Mouse (Mus musculus) liver, adult 2 months (tissue): ENCODE measurements around the gene Mrps26. TPM values are rescaled to one million over a fixed set of nuclear protein-coding genes. Genes with fewer than 3 reads are reported as not detected.
A peak's percentile ranks its signal among the peaks of the same experiment; 100 is the strongest.

Experiments
- DNase-seq: peaks from one replicate; pipeline ENCODE4 v3.0.0-alpha.2; 2011; ENCODE audit warnings: low read depth, low spot score; ENCODE audit errors: extremely low read depth
- H3K27ac ChIP-seq: fragments of 200-500 bp; replicated peaks from 2 replicates; pipeline ENCODE4 v1.5.1; 2012; ENCODE audit warnings: low read depth, mild to moderate bottlenecking, control low read depth, inconsistent platforms, low read length; ENCODE audit not compliant: insufficient read depth
- H3K27me3 ChIP-seq: fragments of 200-500 bp; 2 replicates; pipeline ENCODE4 v1.6.1; 2012; ENCODE audit warnings: mild to moderate bottlenecking, moderate library complexity, low read length, inconsistent platforms; ENCODE audit not compliant: control insufficient read depth, insufficient read depth
- H3K36me3 ChIP-seq: fragments of 200-500 bp; 2 replicates; pipeline ENCODE4 v1.6.1; 2012; ENCODE audit warnings: low read length, inconsistent platforms; ENCODE audit not compliant: control insufficient read depth, insufficient read depth
- H3K4me1 ChIP-seq: fragments of 200-500 bp; 2 replicates; pipeline ENCODE4 v1.6.1; 2011; ENCODE audit warnings: low read length; ENCODE audit not compliant: control insufficient read depth, insufficient read depth
- H3K4me3 ChIP-seq: fragments of 200-500 bp; 2 replicates; pipeline ENCODE4 v1.5.1; 2011; ENCODE audit warnings: low read depth, mild to moderate bottlenecking, control low read depth, low read length, moderate library complexity; ENCODE audit not compliant: insufficient read depth
- H3K79me2 ChIP-seq: fragments of 200-500 bp; 2 replicates; pipeline ENCODE4 v1.6.1; 2012; ENCODE audit warnings: inconsistent platforms, mild to moderate bottlenecking, low read length, moderate library complexity; ENCODE audit not compliant: control insufficient read depth, insufficient read depth
- H3K9ac ChIP-seq: fragments of 200-500 bp; 2 replicates; pipeline ENCODE4 v1.6.1; 2012; ENCODE audit warnings: low read depth, mild to moderate bottlenecking, control low read depth, inconsistent platforms, low read length
- CTCF ChIP-seq: fragments of 200-500 bp; IDR thresholded peaks from 2 replicates; pipeline ENCODE4 v1.5.1; 2011; ENCODE audit warnings: low read depth, low read length, control low read depth
- POLR2A ChIP-seq: fragments of 200-500 bp; IDR thresholded peaks from 2 replicates; pipeline ENCODE4 v1.6.1; 2011; ENCODE audit warnings: low read length, control low read depth; ENCODE audit not compliant: insufficient read depth; ENCODE audit errors: extremely low read depth
- WGBS: fragments of 180-500 bp; shearing (Covaris S2); methylation state at CpG from one replicate; pipeline ENCODE4 v1.1.7; 2018; 5-methylcytosine and 5-hydroxymethylcytosine counted together
- polyA plus RNA-seq: library from polyadenylated mRNA; depleted of rRNA; stranded (reverse); fragments of >200 nt; gene quantifications from 2 replicates; pipeline ENCODE4 v1.2.3, GENCODE M21; 2012
- total RNA-seq: library from RNA; depleted of rRNA; stranded (reverse); fragments of >200 nt; gene quantifications from 2 replicates; pipeline ENCODE4 v1.2.3, GENCODE M21; 2014

The Mrps26 gene
- total and polyA plus RNA-seq, 2 experiments: 10.9 to 38.4 TPM

GRCm38 (mm10) chr2:130577021-130577420 is 13.5 kb downstream of the Mrps26 start:
- Histone ChIP-seq H3K4me3 (no peak overlapping the region), H3K79me2 (no peaks in the 10 kb centered on the region), H3K4me1 (peaks cover 6% of the 10 kb centered on the region), H3K36me3 (no peaks in the 10 kb centered on the region), H3K9ac (no peak overlapping the region), H3K27ac (no peak overlapping the region), H3K27me3 (peaks cover 13% of the 10 kb centered on the region)
- no peak for TF ChIP-seq CTCF
- TF ChIP-seq POLR2A: no peak
- no peak for DNase-seq
- whole genome bisulfite sequencing: 20% methylated on average over 9 of the region's 9 CpGs

GRCm38 (mm10) chr2:130577632-130578031 is 14.1 kb downstream of the Mrps26 start:
- H3K36me3 ChIP-seq: no peaks in the 10 kb centered on the region
- DNase-seq: peak; percentile 91
- H3K9ac ChIP-seq: 0 out of 2 replicates have a peak overlapping the region, but pooled peaks have one; percentile 48
- H3K27ac ChIP-seq: no peak overlapping the region
- H3K27me3 ChIP-seq: peaks cover 13% of the 10 kb centered on the region
- TF ChIP-seq POLR2A (0 out of 2 replicates have a peak, but pooled peaks have one; percentile 18), CTCF (no peak)
- no peaks in the 10 kb centered on the region for H3K79me2 ChIP-seq
- 2% methylated on average over 12 of the region's 12 CpGs for WGBS
- peaks cover 6% of the 10 kb centered on the region for H3K4me1 ChIP-seq
- no peak overlapping the region for H3K4me3 ChIP-seq

GRCm38 (mm10) chr2:130578148-130578547 is 14.6 kb downstream of the Mrps26 start:
- DNase-seq: peak; percentile 52
- no peaks in the 10 kb centered on the region for H3K79me2 ChIP-seq
- 11% methylated on average over 11 of the region's 11 CpGs for WGBS
- H3K4me3 ChIP-seq: no peak overlapping the region
- H3K4me1 ChIP-seq: peaks cover 6% of the 10 kb centered on the region
- peak; percentile 85 for TF ChIP-seq CTCF
- no peak for TF ChIP-seq POLR2A
- H3K36me3 ChIP-seq: no peaks in the 10 kb centered on the region
- peaks cover 13% of the 10 kb centered on the region for H3K27me3 ChIP-seq
- H3K9ac ChIP-seq: no peak overlapping the region
- no peak overlapping the region for H3K27ac ChIP-seq

DNA sequence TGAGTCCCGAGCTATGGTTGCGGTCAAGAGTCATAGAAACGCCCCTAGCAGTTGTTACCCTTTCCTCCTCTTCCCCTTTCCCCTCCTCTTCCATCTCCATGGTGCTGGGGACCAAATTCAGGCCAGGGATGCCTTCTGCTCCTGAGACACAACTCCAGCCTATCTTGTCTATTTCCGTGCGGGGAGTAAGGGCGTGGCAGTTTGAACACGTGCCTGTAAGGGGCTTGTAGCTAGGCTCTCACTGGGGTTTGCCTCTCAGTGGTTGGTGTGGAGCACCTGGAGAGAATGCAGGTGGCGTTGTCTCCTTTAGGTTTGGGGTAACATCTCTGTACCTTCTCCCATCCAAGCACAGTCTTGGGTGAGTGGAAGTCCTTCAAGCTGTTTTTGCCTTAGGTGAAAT is 16.2 kb downstream of the Mrps26 start:
- Histone ChIP-seq H3K36me3 (no peaks in the 10 kb centered on the region), H3K4me3 (no peak overlapping the region), H3K9ac (no peak overlapping the region), H3K4me1 (peaks cover 6% of the 10 kb centered on the region), H3K27me3 (peaks cover 13% of the 10 kb centered on the region), H3K27ac (no peak overlapping the region), H3K79me2 (no peaks in the 10 kb centered on the region)
- no peak for TF ChIP-seq POLR2A
- no peak for DNase-seq
- 17% methylated on average over 8 of the region's 8 CpGs for WGBS

GRCm38 (mm10) chr2:130581201-130581600 is 17.7 kb downstream of the Mrps26 start:
- 10% methylated on average over 16 of the region's 16 CpGs for WGBS
- TF ChIP-seq CTCF (no peak), POLR2A (no peak)
- no peak overlapping the region for H3K27ac ChIP-seq
- H3K27me3 ChIP-seq: peaks cover 13% of the 10 kb centered on the region
- H3K9ac ChIP-seq: no peak overlapping the region
- H3K4me1 ChIP-seq: peaks cover 6% of the 10 kb centered on the region
- H3K79me2 ChIP-seq: no peaks in the 10 kb centered on the region
- no peak for DNase-seq
- H3K4me3 ChIP-seq: no peak overlapping the region
- H3K36me3 ChIP-seq: no peaks in the 10 kb centered on the region

DNA sequence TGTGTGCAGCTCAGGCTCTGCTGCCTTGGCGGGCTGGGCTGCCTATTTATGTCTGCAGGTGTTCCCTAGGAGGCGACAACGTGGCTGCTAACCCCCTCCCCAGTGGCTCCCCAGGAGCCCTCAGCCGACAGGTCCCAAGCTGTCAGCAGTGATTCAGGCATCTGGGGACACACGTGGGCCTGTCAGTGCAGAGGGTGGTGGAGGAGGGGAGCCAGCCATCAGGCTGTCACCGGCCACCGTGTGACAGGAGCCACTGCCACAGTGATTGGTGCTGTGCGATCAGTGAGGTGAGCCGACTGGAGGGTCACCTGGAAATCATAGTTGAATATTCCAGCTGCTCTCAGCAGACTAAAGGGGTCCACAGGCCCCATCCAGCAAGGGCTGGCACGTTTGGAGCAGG is 19.0 kb downstream of the Mrps26 start, which contains the start of gene Avp:
Gene Avp, minus strand, starts transcription at position 3 of the 400 bp plus-strand sequence.
- H3K4me3 ChIP-seq: no peak within 1 kb of the TSS
- 60% methylated on average over 10 of the region's 10 CpGs for WGBS
- TF ChIP-seq POLR2A: no peak
- TF ChIP-seq CTCF: no peak
- no peak within 1 kb of the TSS for H3K9ac ChIP-seq
- DNase-seq: no peak
- no peaks in the 10 kb centered on the region for H3K79me2 ChIP-seq
- H3K27me3 ChIP-seq: peaks cover 11% of the 10 kb centered on the region
- H3K36me3 ChIP-seq: no peaks in the 10 kb centered on the region
- no peak within 1 kb of the TSS for H3K27ac ChIP-seq
- H3K4me1 ChIP-seq: peaks cover 1% of the 10 kb centered on the region
